ENCODE assay signal across 33 mouse cellular contexts in genomic region chr9:39152401-39152800, GRCm38 (mm10). TPM values are rescaled to one million over a fixed set of nuclear protein-coding genes. Genes with fewer than 3 reads are reported as not detected.
A peak's percentile ranks its signal among the peaks of the same experiment; 100 is the strongest.
DNase-seq lines count a peak whose midpoint lies in the region; ATAC-seq and TF ChIP-seq lines count a peak whose summit lies in the region.
"Had no signal": no experiment of that assay in that cellular context is flagged by ENCODE, and none has a peak within 500 bp of the region (broad histone marks: within the 10 kb centered on the region; RNA-seq: fewer than 3 reads in every experiment).

No protein-coding gene starts in this region.

- TF ChIP-seq POLR2A in brain, embryonic 14.5 days (IDR thresholded peaks at IDR 0.05; ENCODE audit: borderline replicate concordance, extremely low read depth, insufficient read depth, insufficient read length, poor library complexity, severe bottlenecking): no peak

- H3K4me1 ChIP-seq in forebrain, embryonic 14.5 days (ENCODE audit: control insufficient read depth, insufficient read depth, low read length): no peaks in the 10 kb centered on the region
- H3K4me1 ChIP-seq in forebrain, embryonic 11.5 days (replicated peaks; ENCODE audit: control insufficient read depth, insufficient read depth, low read length): no peaks in the 10 kb centered on the region
- H3K4me1 ChIP-seq in kidney, embryonic 15.5 days: no peaks in the 10 kb centered on the region
- H3K4me1 ChIP-seq: embryonic facial prominence, embryonic 13.5 days; embryonic facial prominence, embryonic 15.5 days; forebrain, embryonic 10.5 days; forebrain, embryonic 13.5 days had no signal

- DNase-seq in forebrain, embryonic 14.5 days (ENCODE audit: low spot score): peak; percentile 1
- no peak for DNase-seq in forebrain, embryonic 11.5 days (ENCODE audit: low spot score)
- DNase-seq in ES-CJ7 (ENCODE audit: low read depth, low spot score): peak; percentile 69
- DNase-seq in R1 (ENCODE audit: low read depth, low spot score): peak; percentile 72
- DNase-seq in brain, embryonic 14.5 days (ENCODE audit: low read depth): peak; percentile 13
- DNase-seq: adrenal gland, adult 8-10 months; adrenal gland, postnatal 14 days; adrenal gland, postnatal 36 days; B cell, adult 2 months; cerebellum, adult 11 months; cerebellum, adult 18-20 months; cerebellum, adult 8-10 months; cerebellum, adult 9-11 months; cerebellum, postnatal 14 days; cerebellum, postnatal 36 days; embryo, embryonic 11 days had no signal

- TF ChIP-seq CTCF in brain, embryonic 14.5 days (IDR thresholded peaks at IDR 0.05; ENCODE audit: borderline replicate concordance, extremely low read depth, insufficient read depth, insufficient read length): no peak

- ATAC-seq in forebrain, embryonic 14.5 days: no peak
- no peak for ATAC-seq in forebrain, embryonic 11.5 days (replicated peaks; ENCODE audit: low FRiP score)
- ATAC-seq in megakaryocyte progenitor cell, adult 5-6 weeks (replicated peaks; ENCODE audit: poor library complexity): no peak
- ATAC-seq in kidney, embryonic 15.5 days (replicated peaks; ENCODE audit: low FRiP score): no peak
- ATAC-seq: activated CD4-positive, CD25-positive, alpha-beta regulatory T cell, adult 4 months; CD4-positive, CD25-positive, alpha-beta regulatory T cell, adult 4 months; forebrain, embryonic 13.5 days; forebrain, embryonic 16.5 days; Patski had no signal

- H3K9ac ChIP-seq in forebrain, embryonic 14.5 days (ENCODE audit: low read length): no peak overlapping the region
- no peak overlapping the region for H3K9ac ChIP-seq in forebrain, embryonic 11.5 days (ENCODE audit: low read length)
- no peak overlapping the region for H3K9ac ChIP-seq in kidney, embryonic 15.5 days
- H3K9ac ChIP-seq: embryonic facial prominence, embryonic 13.5 days; embryonic facial prominence, embryonic 15.5 days; forebrain, embryonic 13.5 days had no signal

- WGBS in forebrain, embryonic 14.5 days: 65% methylated on average over 1 of the region's 1 CpGs
- WGBS in forebrain, embryonic 11.5 days: 71% methylated on average over 1 of the region's 1 CpGs
- 61% methylated on average over 1 of the region's 1 CpGs for WGBS in kidney, embryonic 15.5 days

- no peak overlapping the region for H3K27ac ChIP-seq in forebrain, embryonic 14.5 days (ENCODE audit: low read depth, low read length)
- no peak overlapping the region for H3K27ac ChIP-seq in forebrain, embryonic 11.5 days (ENCODE audit: low read depth, low read length)
- H3K27ac ChIP-seq in kidney, embryonic 15.5 days: no peak overlapping the region
- H3K27ac ChIP-seq: embryonic facial prominence, embryonic 13.5 days; embryonic facial prominence, embryonic 15.5 days; forebrain, embryonic 10.5 days; forebrain, embryonic 13.5 days had no signal

- H3K9me3 ChIP-seq in forebrain, embryonic 14.5 days (replicated peaks; ENCODE audit: control insufficient read depth, low read length): no peaks in the 10 kb centered on the region
- no peaks in the 10 kb centered on the region for H3K9me3 ChIP-seq in forebrain, embryonic 11.5 days (ENCODE audit: control insufficient read depth, low read length)
- no peaks in the 10 kb centered on the region for H3K9me3 ChIP-seq in kidney, embryonic 15.5 days (replicated peaks)
- H3K9me3 ChIP-seq: embryonic facial prominence, embryonic 13.5 days; embryonic facial prominence, embryonic 15.5 days; forebrain, embryonic 10.5 days; forebrain, embryonic 13.5 days; G1E had no signal

- H3K27me3 ChIP-seq in forebrain, embryonic 14.5 days (replicated peaks; ENCODE audit: control insufficient read depth, insufficient read depth, low read length): no peaks in the 10 kb centered on the region
- H3K27me3 ChIP-seq in forebrain, embryonic 11.5 days (ENCODE audit: control insufficient read depth, insufficient read depth, low read length): no peaks in the 10 kb centered on the region
- H3K27me3 ChIP-seq in kidney, embryonic 15.5 days: no peaks in the 10 kb centered on the region
- H3K27me3 ChIP-seq: CH12.LX; embryonic facial prominence, embryonic 13.5 days; embryonic facial prominence, embryonic 15.5 days; forebrain, embryonic 13.5 days; Patski had no signal

- no peak overlapping the region for H3K4me2 ChIP-seq in forebrain, embryonic 14.5 days (ENCODE audit: low read length)
- no peak overlapping the region for H3K4me2 ChIP-seq in forebrain, embryonic 11.5 days (ENCODE audit: low read depth, low read length, severe bottlenecking)
- H3K4me2 ChIP-seq in kidney, embryonic 15.5 days: no peak overlapping the region
- H3K4me2 ChIP-seq: embryonic facial prominence, embryonic 13.5 days; embryonic facial prominence, embryonic 15.5 days; forebrain, embryonic 13.5 days had no signal

- no peaks in the 10 kb centered on the region for H3K36me3 ChIP-seq in forebrain, embryonic 14.5 days (ENCODE audit: control insufficient read depth, insufficient read depth, low read length)
- no peaks in the 10 kb centered on the region for H3K36me3 ChIP-seq in forebrain, embryonic 11.5 days (ENCODE audit: control insufficient read depth, insufficient read depth, low read length)
- H3K36me3 ChIP-seq in kidney, embryonic 15.5 days: no peaks in the 10 kb centered on the region
- H3K36me3 ChIP-seq: embryonic facial prominence, embryonic 13.5 days; embryonic facial prominence, embryonic 15.5 days; forebrain, embryonic 10.5 days; G1E had no signal

- H3K4me3 ChIP-seq in forebrain, embryonic 14.5 days (ENCODE audit: low read depth, low read length): no peak overlapping the region
- H3K4me3 ChIP-seq in forebrain, embryonic 11.5 days (ENCODE audit: low read depth, low read length): no peak overlapping the region
- no peak overlapping the region for H3K4me3 ChIP-seq in kidney, embryonic 15.5 days (replicated peaks)
- H3K4me3 ChIP-seq: embryonic facial prominence, embryonic 13.5 days; embryonic facial prominence, embryonic 15.5 days; erythroblast, embryonic 14.5 days; forebrain, embryonic 10.5 days; forebrain, embryonic 13.5 days had no signal

RNA-seq across cellular contexts. Expression of gene Olfr943, which starts 13.7 kb away (rescaled TPM):
- not detected in 2 replicates for polyA plus RNA-seq in forebrain, embryonic 14.5 days (2014; fragmentation: Nextera tagmentation; extraction: Ambion mirVana)
- polyA plus RNA-seq in forebrain, embryonic 11.5 days (2014; fragmentation: Nextera tagmentation; extraction: Ambion mirVana): not detected in 2 replicates
- polyA plus RNA-seq in brain, embryonic 14.5 days (2012; rRNA removed): not detected in 2 replicates
- not detected in 2 replicates for total RNA-seq in megakaryocyte progenitor cell, adult 5-6 weeks (2015)
- not detected in 2 replicates for total RNA-seq in megakaryocyte progenitor cell, adult 5-6 weeks (2017)
- not detected in 2 replicates for polyA plus RNA-seq in kidney, embryonic 15.5 days (2015; fragmentation: Nextera tagmentation; extraction: Ambion mirVana)
- total RNA-seq: adrenal gland, adult 18-20 months; adrenal gland, adult 8-10 months; adrenal gland, postnatal 14 days; adrenal gland, postnatal 36 days; CH12.LX; common myeloid progenitor, adult 5-6 weeks had no signal
- polyA plus RNA-seq: activated CD4-positive, CD25-positive, alpha-beta regulatory T cell, adult 4 months; CD4-positive, CD25-positive, alpha-beta regulatory T cell, adult 4 months; embryonic facial prominence, embryonic 11.5 days; embryonic facial prominence, embryonic 13.5 days; embryonic facial prominence, embryonic 15.5 days; erythroblast, embryonic 14.5 days; forebrain, embryonic 10.5 days; forebrain, embryonic 13.5 days; forebrain, embryonic 16.5 days; frontal cortex, adult 2 months; G1E; Patski had no signal

RNA-seq across cellular contexts. Expression of gene Olfr27, which starts 24.5 kb away (rescaled TPM):
- polyA plus RNA-seq in forebrain, embryonic 14.5 days (2014; fragmentation: Nextera tagmentation; extraction: Ambion mirVana): not detected in 2 replicates
- polyA plus RNA-seq in forebrain, embryonic 11.5 days (2014; fragmentation: Nextera tagmentation; extraction: Ambion mirVana): not detected in 2 replicates
- not detected in 2 replicates for polyA plus RNA-seq in brain, embryonic 14.5 days (2012; rRNA removed)
- total RNA-seq in megakaryocyte progenitor cell, adult 5-6 weeks (2015): not detected in 2 replicates
- not detected in 2 replicates for total RNA-seq in megakaryocyte progenitor cell, adult 5-6 weeks (2017)
- polyA plus RNA-seq in kidney, embryonic 15.5 days (2015; fragmentation: Nextera tagmentation; extraction: Ambion mirVana): not detected in 2 replicates
- total RNA-seq: adrenal gland, adult 18-20 months; adrenal gland, adult 8-10 months; adrenal gland, postnatal 14 days; adrenal gland, postnatal 36 days; CH12.LX; common myeloid progenitor, adult 5-6 weeks had no signal
- polyA plus RNA-seq: activated CD4-positive, CD25-positive, alpha-beta regulatory T cell, adult 4 months; CD4-positive, CD25-positive, alpha-beta regulatory T cell, adult 4 months; embryonic facial prominence, embryonic 11.5 days; embryonic facial prominence, embryonic 13.5 days; embryonic facial prominence, embryonic 15.5 days; erythroblast, embryonic 14.5 days; forebrain, embryonic 10.5 days; forebrain, embryonic 13.5 days; forebrain, embryonic 16.5 days; frontal cortex, adult 2 months; G1E; Patski had no signal

RNA-seq across cellular contexts. Expression of gene Olfr944, which starts 49.3 kb away (rescaled TPM):
- not detected in 2 replicates for polyA plus RNA-seq in forebrain, embryonic 14.5 days (2014; fragmentation: Nextera tagmentation; extraction: Ambion mirVana)
- not detected in 2 replicates for polyA plus RNA-seq in forebrain, embryonic 11.5 days (2014; fragmentation: Nextera tagmentation; extraction: Ambion mirVana)
- polyA plus RNA-seq in brain, embryonic 14.5 days (2012; rRNA removed): not detected in 2 replicates
- not detected in 2 replicates for total RNA-seq in megakaryocyte progenitor cell, adult 5-6 weeks (2015)
- total RNA-seq in megakaryocyte progenitor cell, adult 5-6 weeks (2017): not detected in 2 replicates
- not detected in 2 replicates for polyA plus RNA-seq in kidney, embryonic 15.5 days (2015; fragmentation: Nextera tagmentation; extraction: Ambion mirVana)
- total RNA-seq: adrenal gland, adult 18-20 months; adrenal gland, adult 8-10 months; adrenal gland, postnatal 14 days; adrenal gland, postnatal 36 days; CH12.LX; common myeloid progenitor, adult 5-6 weeks; G1E had no signal
- polyA plus RNA-seq: activated CD4-positive, CD25-positive, alpha-beta regulatory T cell, adult 4 months; CD4-positive, CD25-positive, alpha-beta regulatory T cell, adult 4 months; embryonic facial prominence, embryonic 11.5 days; embryonic facial prominence, embryonic 13.5 days; erythroblast, embryonic 14.5 days; forebrain, embryonic 10.5 days; forebrain, embryonic 13.5 days; forebrain, embryonic 16.5 days; frontal cortex, adult 2 months; G1E; Patski had no signal
